Mouse (Mus musculus): ENCODE measurements around the gene Vmn1r220.
"Not testable (repeated sequence)": the region's sequence is repeated elsewhere in the genome, so short reads cannot be mapped to it uniquely, and the experiment has no call there.

Gene Vmn1r220

GRCm38 (mm10) chr13:23187875-23188274, at the start of gene Vmn1r220:
Gene Vmn1r220 (minus strand): TSS chr13:23187975.
- DNase-seq (ENCODE audit: extremely low read depth, insufficient read length, low spot score), result no peak

- DNase-seq (ENCODE audit: extremely low read depth, insufficient read length, low spot score), result not testable (repeated sequence)
Measured at GRCm38 (mm10) chr13:23235847-23236246, 48.1 kb upstream of the Vmn1r220 start, which contains the start of gene Vmn1r222. Gene Vmn1r222 (minus strand): TSS chr13:23235947.

GRCm38 (mm10) chr13:23213827-23214226, 26.1 kb upstream of the Vmn1r220 start, which contains the start of gene Vmn1r221:
Gene Vmn1r221 (plus strand): TSS chr13:23214127.
- DNase-seq (ENCODE audit: extremely low read depth, insufficient read length, low spot score), result not testable (repeated sequence)

GRCm38 (mm10) chr13:23203885-23204284, 16.1 kb upstream of the Vmn1r220 start:
- not testable (repeated sequence) for DNase-seq (ENCODE audit: extremely low read depth, insufficient read length, low spot score)

- DNase-seq (ENCODE audit: extremely low read depth, insufficient read length, low spot score), result not testable (repeated sequence)
Measured at GRCm38 (mm10) chr13:23166471-23166870, 21.3 kb downstream of the Vmn1r220 start.

GRCm38 (mm10) chr13:23159012-23159411, 28.8 kb downstream of the Vmn1r220 start, which contains the start of gene Vmn1r219:
Gene Vmn1r219 (plus strand): TSS chr13:23159312.
- no peak for DNase-seq (ENCODE audit: extremely low read depth, insufficient read length, low spot score)

GRCm38 (mm10) chr13:23157848-23158247, 29.9 kb downstream of the Vmn1r220 start:
- DNase-seq (ENCODE audit: extremely low read depth, insufficient read length, low spot score), result peak; percentile 40

GRCm38 (mm10) chr13:23138880-23139279, 48.9 kb downstream of the Vmn1r220 start:
- no peak for DNase-seq (ENCODE audit: extremely low read depth, insufficient read length, low spot score)

- DNase-seq (ENCODE audit: extremely low read depth, insufficient read length, low spot score), result no peak
Measured at GRCm38 (mm10) chr13:23133501-23133900, 54.3 kb downstream of the Vmn1r220 start.

- no peak for DNase-seq (ENCODE audit: extremely low read depth, insufficient read length, low spot score)
Measured at GRCm38 (mm10) chr13:23133099-23133498, 54.7 kb downstream of the Vmn1r220 start, which contains the start of gene Vmn1r218. Gene Vmn1r218 (plus strand): TSS chr13:23133155.
